ENCODE assay signal across 8 mouse cellular contexts in genomic region chr16:29001249-29001648, GRCm38 (mm10).
DNase-seq lines count a peak whose midpoint lies in the region; ATAC-seq and TF ChIP-seq lines count a peak whose summit lies in the region.

No protein-coding gene starts in this region.

- H3K36me3 ChIP-seq in forebrain, postnatal 0 days (ENCODE audit: insufficient read depth), result no peaks in the 10 kb centered on the region
- H3K36me3 ChIP-seq in midbrain, postnatal 0 days (ENCODE audit: insufficient read depth, low read length), result no peaks in the 10 kb centered on the region

- H3K9ac ChIP-seq in forebrain, postnatal 0 days, result no peak overlapping the region
- H3K9ac ChIP-seq in midbrain, postnatal 0 days (replicated peaks; ENCODE audit: low read length, poor library complexity, severe bottlenecking), result no peak overlapping the region

- intact Hi-C loops in heart, postnatal 25 days (cut with DNase I), result no loop called here

- H3K27me3 ChIP-seq in forebrain, postnatal 0 days (ENCODE audit: insufficient read depth, low read length), result no peaks in the 10 kb centered on the region
- H3K27me3 ChIP-seq in midbrain, postnatal 0 days (ENCODE audit: insufficient read depth, low read length), result no peaks in the 10 kb centered on the region

- H3K9me3 ChIP-seq in forebrain, postnatal 0 days (ENCODE audit: low read length), result no peaks in the 10 kb centered on the region
- H3K9me3 ChIP-seq in midbrain, postnatal 0 days (ENCODE audit: low read length), result no peaks in the 10 kb centered on the region

- peak; percentile 23; the same call in 1 of the 2 replicates for ATAC-seq in forebrain, postnatal 0 days
- ATAC-seq in midbrain, postnatal 0 days (ENCODE audit: low FRiP score), result no peak; the same call in 1 of the 2 replicates
- no peak for ATAC-seq in erythroid progenitor cell, adult 5-6 weeks (replicated peaks; ENCODE audit: low FRiP score, poor library complexity, severe bottlenecking)

- no peak overlapping the region for H3K4me3 ChIP-seq in forebrain, postnatal 0 days (ENCODE audit: low read depth, low read length)
- H3K4me3 ChIP-seq in midbrain, postnatal 0 days (ENCODE audit: low read depth, low read length), result no peak overlapping the region

- no peaks in the 10 kb centered on the region for H3K4me1 ChIP-seq in forebrain, postnatal 0 days (ENCODE audit: insufficient read depth)
- no peaks in the 10 kb centered on the region for H3K4me1 ChIP-seq in midbrain, postnatal 0 days (ENCODE audit: insufficient read depth, low read length)

- WGBS in forebrain, postnatal 0 days, result 30% methylated on average over 9 of the region's 9 CpGs
- WGBS in midbrain, postnatal 0 days, result 51% methylated on average over 9 of the region's 9 CpGs

- no peak for TF ChIP-seq CTCF in forebrain, postnatal 0 days (IDR thresholded peaks at IDR 0.05; ENCODE audit: low read depth)
- no peak for TF ChIP-seq CTCF in midbrain, postnatal 0 days (IDR thresholded peaks at IDR 0.05)

- no peak overlapping the region for H3K27ac ChIP-seq in forebrain, postnatal 0 days (ENCODE audit: low read depth, low read length)
- H3K27ac ChIP-seq in midbrain, postnatal 0 days (ENCODE audit: low read depth, low read length), result no peak overlapping the region

- H3K4me2 ChIP-seq in forebrain, postnatal 0 days (ENCODE audit: low read depth), result no peak overlapping the region
- no peak overlapping the region for H3K4me2 ChIP-seq in midbrain, postnatal 0 days (ENCODE audit: low read depth, low read length, poor library complexity, severe bottlenecking)

- peak; percentile 65 to 78 for DNase-seq in heart, adult 18-20 months
- no peak for DNase-seq in heart, postnatal 25 days (ENCODE audit: low spot score)
- DNase-seq in right cerebral cortex, postnatal 4 days, result peak; percentile 13
- DNase-seq in right cerebral cortex, postnatal 36 days (ENCODE audit: low spot score in 2 of 2), result no peak
- DNase-seq in forebrain, postnatal 0 days, result peak; percentile 37
- DNase-seq in midbrain, postnatal 0 days (ENCODE audit: low spot score), result peak; percentile 87
- no peak for DNase-seq in embryo, embryonic 10 days (ENCODE audit: low spot score)

Comparison
In these comparisons a context has a peak if more than half of its experiments do, and no peak if none do; other contexts are left out.
1. DNase-seq: peak in heart, adult 18-20 months (2 of 2), right cerebral cortex, postnatal 4 days (single experiment), forebrain, postnatal 0 days (single experiment) and midbrain, postnatal 0 days (single experiment); none in heart, postnatal 25 days (single experiment), right cerebral cortex, postnatal 36 days (0 of 2) and embryo, embryonic 10 days (single experiment).